Mouse (Mus musculus): ENCODE data around the gene Sidt2.

Sidt2 gene

DNA sequence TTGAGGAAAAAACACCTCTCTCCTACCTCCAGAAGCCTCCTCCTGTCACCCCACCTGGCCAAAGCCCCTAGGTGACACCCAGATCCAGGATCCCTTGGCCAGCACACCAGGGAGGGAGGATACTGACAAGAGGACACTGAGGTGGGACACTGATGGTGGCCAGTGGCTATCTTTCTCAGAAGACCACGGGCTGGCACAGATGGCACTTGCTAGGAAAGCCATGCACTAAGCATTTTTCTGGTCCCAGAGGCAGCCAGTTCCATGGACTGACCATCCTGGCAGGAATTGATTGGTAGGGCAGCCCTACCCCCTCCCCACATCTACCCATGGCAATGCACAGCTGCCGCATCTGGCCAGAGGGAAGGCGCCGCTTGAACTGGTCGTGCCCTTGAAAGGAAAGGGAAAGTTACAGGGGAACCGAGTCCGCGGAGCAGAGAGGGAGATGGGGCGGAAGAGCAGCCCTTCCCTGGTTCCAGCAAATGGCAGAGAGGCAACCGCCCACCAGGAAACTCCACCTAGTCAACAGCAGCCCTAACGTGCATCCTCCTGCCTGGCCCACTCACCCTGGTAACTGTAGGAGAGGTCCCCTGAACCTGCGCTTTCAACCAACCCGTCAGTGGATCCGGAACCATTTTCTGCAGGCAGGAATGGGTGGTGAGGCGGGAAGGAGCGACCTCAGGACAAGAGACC is 8.7 kb downstream of the Sidt2 start:
- DNase-seq: peak in 1 of 2 experiments; percentile 33

DNA sequence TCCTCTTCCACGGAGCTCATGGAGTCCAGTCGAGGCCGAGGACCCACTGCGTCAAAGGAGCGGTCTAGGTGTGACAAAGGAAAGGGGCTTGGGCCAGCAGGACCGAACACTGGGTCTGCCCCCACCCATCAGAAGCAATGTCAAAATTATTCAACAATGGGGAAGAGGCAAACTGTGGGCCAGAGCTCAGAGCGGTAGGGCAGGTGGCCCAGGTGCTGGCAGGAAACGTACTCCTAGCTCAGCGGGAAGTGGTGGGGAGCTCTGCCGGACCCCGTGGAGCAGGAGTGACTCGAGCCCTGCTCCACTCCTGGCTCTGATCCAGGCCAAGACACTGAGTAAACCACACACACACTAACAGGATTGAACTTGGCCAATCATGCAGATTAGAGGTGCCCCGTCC is 9.3 kb downstream of the Sidt2 start:
- DNase-seq: peak in 1 of 2 experiments; percentile 29

DNA sequence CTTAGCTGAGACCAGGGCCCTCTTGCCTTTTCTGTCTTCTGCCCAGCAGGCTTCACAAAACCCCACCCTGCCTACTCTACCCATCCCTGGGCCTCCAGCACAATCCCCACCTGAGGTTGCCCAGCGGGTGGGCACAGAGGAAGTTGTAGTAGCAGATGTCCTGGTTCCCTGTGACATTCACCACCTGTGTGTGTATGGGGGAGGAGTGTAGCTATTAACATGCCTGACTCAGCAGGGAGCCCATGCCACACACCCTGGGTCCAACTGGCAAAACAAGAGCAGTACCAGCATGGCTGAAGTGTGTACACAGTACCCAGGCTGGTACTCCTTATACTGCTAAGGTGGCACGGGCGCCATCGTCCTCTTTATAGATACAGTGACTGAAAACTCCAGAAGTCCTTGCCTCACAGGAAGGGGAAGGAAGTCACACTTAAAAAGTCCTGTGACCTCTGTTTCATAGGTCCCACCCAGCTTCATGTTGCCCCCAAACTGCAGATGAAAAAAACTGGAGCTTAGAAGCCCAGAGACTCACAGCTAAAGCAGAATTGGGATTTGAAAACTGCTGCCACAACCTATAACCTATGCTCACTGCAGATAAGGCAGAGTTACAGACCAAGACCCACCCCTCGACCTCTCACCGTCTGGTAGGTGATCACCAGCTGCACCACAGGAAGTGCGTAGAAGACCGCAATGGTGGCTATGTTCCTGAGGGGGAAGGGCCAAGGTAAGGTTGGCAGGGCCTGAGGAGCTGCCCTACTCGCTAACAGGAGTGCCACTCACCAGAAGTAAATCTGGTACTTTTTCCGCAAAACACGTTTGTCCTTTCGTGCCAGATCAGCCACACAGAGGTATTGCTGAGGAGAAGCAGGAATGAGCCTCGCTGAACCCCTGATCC is 10.3 kb downstream of the Sidt2 start:
- peak in 1 of 2 experiments; percentile 34 for DNase-seq

DNA sequence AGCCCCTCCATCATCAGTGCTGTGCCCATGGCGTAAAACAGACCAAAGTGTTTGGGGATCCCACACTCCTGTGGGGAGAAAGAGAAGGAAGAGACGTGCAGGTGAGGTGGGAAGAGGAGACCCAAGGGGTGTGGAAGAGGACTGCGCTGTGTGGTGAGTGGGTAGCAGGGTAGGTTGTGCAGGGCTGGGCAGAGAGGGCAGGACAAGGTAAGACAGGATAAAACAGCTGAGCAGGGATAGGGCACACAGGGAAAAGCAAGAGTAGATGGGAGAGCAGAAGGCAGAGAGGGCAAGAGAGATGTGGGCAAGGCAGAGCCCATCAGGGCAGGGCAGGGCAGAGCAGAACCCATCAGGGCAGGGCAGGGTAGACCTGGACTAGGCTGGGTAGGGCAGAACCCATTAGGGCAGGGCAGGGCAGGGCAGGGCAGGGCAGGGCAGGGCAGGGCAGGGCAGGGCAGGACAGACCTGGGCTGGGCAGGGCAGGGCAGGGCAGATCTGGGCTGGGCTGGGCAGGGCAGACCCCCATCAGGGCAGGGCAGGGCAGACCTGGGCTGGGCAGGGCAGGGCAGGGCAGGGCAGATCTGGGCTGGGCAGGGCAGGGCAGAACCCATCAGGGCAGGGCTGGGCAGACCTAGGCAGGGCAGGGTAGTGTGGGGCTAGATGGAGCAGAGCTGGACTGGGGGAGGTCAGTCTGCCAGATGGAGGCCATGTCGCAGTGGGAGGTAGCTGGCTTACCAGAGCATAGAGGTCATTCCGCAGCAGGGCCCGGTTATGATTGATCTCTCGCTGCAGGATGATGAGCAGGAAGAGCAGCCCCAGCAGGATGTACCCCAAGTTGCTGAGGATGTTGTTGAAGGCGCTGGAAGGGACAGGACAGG is 11.2 kb downstream of the Sidt2 start:
- DNase-seq: peak in 1 of 2 experiments; percentile 34

DNA sequence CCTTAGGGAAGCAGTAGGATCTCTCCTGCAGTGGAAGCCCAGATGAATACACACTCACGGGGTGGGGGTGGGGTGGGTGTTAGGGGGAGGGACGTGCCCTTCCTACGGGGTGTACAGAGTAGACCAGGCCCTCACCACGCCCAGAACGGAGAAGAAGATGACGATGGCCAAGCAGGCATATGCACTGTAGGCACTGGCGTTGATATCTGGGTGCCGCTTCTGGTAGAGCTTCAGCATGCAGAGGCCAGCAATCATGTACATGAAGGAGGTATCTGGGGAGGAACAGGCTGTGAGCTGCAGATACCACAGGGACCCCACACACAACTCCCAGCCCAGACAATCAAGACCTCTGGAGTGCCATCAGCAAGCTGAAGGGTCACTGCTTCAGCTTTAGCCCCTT is 12.1 kb downstream of the Sidt2 start:
- peak in 1 of 2 experiments; percentile 35 for DNase-seq

DNA sequence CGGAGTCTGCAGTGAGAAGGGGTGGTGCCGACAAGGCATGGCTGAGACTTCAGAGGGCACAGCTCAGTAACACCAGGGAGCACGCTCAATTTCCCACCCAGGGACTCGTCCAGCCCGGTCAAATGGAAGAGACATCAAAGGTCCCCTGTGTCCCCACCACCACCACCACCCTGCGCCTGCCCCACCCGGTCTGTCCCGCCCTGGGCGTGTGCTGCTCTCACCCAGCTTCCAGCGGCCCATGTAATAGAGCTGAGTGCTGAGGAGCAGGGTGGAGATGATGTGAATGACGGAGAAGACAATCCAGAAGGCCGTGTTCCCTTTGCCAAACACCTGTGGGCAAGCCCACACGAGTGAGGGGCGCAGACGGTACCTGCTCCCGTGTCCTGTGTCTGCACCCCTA is 12.6 kb downstream of the Sidt2 start:
- DNase-seq: peak in 1 of 2 experiments; percentile 33

DNA sequence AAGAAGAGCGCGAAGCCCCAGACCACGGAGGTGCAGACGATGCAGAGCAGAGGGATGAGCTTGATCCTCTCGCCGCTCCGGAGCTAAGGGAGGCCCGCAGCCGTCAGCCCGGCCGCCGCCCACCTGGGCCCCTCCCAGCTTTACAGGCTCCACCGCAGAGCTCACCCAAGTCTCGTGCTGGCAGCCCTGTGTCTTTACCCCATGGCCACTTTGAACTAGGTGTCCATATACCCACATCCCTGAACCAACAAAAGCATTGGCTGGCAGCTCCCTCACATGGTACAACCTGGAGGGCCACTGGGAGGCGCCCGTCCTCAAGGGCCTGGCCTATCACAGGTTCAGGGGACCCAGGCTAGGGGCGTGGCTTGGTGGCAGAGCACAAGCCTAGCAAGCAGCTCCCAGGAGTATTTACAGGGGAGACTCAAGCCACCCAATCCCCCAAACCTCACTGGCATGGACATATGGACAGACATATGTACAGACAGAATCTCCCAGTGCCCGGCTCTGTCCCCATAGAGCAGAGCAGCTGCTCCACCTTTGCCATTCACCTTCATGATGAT is 13.6 kb downstream of the Sidt2 start:
- peak; percentile 34 to 55 for DNase-seq

DNA sequence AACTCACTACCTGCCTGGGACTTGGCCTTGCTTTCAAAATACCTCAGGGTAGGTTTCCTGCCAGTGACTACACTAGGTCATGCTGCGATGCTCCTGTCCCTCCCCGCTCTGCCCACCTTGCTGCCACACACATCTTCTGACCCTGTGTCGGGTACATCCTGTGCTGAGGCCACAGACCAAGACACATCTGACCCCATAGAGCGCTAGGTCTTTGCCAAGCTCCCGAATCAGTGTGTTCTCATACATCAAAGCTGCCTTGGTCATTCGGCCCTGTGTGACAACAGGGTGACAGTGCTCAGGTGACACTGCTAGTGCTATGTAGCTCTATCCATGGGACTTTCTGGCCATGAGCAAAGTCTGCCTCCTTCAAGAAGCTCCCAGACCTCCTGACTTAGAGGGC is 15.3 kb downstream of the Sidt2 start:
- DNase-seq: peak in 1 of 2 experiments; percentile 23

DNA sequence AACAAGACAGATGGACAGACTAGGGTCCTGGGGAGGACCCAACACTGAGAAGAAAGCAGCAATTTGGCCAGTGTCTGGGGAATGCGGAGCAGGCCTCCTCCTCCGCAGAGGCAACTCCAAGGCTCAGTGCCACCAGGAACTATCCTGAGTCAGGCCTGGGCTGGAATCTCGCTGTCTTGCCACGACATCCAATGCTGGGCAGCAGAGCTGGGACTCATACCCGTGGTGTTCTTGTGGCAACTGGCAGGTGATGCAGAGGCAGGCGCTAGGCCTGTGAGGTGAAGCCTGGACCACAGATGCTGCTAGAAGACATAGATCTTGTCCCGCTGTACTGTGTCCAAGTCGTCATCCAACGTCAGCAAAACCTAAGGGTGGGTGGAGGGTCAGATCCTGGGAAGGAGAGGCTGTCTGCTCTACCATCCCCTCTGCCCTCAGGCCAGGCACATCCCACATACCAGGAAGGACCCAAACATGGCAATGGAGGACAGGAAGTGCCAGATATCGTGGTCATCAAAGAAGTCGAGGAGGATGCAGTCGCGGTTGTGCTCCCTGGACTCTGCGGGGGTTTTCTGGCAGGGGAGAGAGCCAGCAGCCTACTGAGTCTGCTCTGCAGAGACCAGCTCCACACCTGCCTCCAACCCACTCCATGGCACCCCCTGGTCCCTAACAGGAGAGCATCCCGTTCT is 16.0 kb downstream of the Sidt2 start:
- DNase-seq: peak in 1 of 2 experiments; percentile 37

DNA sequence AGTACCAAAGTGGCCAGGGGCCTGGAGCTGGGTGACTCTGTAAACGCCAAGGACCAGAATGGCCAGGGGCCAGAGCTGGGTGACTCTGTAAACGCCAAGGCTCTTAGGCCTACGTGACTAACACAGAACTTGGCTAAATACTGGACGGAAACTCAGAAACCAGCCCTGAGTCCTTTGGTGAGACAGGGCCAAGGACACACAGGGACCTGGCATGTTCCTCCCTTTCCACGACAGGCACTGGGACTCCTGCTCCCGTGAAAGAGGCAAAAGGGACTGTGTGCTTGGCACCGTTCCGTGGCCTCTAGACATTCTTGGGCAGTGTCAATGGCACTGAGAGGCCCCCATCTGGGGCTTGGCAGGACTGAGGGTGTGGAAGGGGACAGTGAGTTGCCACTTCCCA is 17.0 kb downstream of the Sidt2 start:
- DNase-seq: peak; percentile 23 to 69

DNA sequence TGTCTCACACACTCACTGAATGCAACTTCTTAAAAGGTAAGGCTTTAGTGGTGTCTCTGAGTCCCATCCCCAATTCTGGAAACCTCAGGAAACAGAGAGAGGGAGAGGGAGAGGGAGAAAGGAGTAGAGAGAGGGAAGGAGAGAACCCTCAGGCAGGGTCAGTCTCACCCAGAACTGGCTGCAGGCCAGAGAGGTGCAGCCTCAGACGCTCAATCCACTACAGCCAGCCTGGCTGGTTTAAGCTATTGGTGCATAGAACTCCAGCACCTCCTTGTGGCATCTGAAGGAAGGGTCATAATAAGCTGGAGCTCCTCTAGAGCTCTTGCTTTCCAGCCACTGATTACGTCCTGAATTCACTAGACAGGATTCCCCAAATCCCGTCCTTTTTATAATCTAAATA is 18.2 kb downstream of the Sidt2 start:
- peak; percentile 87 to 90 for DNase-seq

DNA sequence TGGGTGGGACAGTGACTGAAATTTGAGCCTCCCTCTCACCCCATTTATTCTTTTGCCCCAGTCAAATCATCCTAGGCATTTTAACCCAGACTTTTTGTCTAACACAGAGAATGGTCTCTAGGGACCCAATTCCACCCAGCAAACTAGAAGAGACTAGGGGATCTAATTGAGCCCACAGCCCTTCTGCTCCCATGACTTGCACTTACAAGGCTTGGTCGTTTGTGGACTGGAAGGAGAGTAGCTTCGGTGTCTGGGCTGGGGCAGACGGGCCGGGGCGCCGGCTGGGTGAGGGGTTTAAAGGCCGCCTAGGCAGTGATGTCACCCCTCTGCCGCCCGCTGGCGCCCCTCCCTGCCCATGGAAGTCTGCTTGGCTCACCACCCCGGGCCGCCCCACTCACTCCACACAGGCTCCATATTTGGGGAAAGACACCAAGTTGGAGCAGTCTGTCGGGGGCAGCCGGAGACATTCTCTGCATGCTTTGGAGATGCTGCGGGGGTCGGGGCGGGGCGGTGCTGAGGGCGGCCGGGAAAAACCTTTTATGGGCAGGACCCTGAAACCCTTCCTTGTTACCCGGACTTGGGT is 19.3 kb downstream of the Sidt2 start, which contains the start of gene Tagln:
Gene Tagln (minus strand): TSS at position 431 of the 583 bp plus-strand sequence.
- peak; percentile 40 to 67 for DNase-seq

DNA sequence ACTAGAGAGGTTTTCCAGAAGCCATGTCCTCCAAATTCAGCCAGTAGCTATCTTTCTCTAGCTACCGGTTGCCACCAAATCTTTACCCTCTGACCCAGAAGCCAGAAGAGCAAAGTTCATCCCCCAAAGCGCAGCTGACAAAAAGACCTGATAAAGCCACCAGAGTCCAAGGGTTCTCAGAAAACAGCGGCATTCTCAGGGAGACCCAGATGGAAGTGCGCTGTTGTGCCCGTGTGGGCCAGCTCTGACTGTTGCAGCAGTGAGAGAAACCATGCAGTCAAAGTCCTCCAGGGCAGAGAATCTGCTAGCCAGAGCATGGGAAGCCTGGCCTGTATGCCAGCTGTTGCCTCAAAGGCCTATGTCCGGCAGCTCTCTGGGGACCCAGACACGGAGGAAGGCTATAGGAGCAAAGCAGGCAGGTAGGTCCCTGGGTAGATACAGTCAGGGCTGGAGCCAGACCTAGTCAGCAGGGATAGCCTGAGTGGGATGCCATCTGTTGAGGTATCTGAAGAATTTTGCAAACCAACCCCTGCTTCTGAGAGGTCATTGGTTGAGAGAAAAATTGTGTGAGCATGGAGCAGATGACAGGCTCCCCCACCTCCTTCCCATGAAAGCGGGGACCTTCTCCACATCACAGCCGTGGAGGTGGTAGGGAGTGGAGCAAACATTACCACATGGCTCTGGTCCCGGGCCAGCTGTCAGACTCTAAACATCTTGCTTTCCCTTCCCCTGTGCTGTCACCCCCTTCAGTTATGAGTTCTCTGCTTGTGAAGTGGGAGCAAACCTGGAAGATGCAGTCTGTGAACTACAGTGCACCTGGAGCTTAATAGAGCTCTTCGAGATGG is 22.3 kb downstream of the Sidt2 start:
- peak; percentile 29 to 48 for DNase-seq

DNA sequence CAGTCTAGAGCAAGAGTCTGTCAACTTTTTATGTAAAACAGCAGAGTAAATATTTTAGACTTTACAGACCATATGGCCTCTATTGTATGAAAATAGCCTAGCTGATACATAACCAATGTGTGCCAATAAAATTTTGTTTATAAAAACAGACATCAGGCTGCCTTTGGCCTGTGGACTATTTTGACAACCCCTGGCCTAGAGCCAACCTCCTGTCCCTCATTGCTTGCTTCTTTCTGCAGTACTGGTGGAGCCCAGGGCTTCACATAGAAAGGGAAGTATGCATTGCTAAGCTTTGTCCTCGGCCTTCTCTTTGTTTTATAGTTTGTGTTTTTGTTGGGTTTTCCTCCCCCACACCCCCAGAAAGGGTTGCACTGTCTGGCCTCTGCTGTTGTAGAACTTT is 23.1 kb downstream of the Sidt2 start:
- peak; percentile 50 to 55 for DNase-seq

DNA sequence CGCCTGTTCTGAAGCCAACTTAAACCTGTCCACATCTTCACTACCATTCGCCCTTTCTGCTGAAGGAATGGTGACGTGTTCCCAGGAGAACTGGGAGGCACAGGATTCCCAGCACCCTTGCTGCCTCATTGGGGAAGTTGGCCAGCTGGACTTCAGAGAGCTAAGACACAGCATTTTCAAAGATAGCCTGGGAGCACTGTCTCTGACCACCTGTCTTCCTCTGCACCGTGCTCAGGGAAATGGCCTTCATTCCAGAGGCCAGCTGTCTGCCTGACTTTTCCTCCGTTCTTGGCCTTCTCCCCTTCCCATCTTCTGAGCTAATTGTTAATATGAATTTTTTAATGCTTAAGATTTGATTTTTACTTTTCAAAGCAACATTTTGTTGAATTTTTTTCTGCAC is 25.8 kb downstream of the Sidt2 start:
- DNase-seq: peak in 1 of 2 experiments; percentile 21

DNA sequence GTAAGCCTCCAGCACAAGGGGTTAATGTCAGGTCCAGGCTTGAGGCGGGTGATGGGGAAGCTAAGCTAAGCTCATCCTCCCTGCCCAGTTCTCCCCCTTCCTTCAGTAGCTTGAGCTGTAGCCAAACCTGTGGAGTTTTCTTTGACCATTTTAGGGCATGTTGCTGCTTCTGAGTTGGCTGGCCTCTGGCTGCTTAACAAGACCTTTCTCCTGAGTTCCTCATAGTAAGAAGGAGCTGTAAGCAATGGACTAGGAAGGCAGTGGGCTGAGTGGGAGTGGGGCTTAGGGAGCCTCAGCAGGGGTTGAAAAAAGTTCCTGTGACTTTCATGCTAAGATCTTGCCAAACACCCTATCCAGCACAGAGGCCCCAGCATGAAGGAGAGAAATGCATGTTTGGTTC is 35.2 kb downstream of the Sidt2 start:
- DNase-seq: peak in 1 of 2 experiments; percentile 36

DNA sequence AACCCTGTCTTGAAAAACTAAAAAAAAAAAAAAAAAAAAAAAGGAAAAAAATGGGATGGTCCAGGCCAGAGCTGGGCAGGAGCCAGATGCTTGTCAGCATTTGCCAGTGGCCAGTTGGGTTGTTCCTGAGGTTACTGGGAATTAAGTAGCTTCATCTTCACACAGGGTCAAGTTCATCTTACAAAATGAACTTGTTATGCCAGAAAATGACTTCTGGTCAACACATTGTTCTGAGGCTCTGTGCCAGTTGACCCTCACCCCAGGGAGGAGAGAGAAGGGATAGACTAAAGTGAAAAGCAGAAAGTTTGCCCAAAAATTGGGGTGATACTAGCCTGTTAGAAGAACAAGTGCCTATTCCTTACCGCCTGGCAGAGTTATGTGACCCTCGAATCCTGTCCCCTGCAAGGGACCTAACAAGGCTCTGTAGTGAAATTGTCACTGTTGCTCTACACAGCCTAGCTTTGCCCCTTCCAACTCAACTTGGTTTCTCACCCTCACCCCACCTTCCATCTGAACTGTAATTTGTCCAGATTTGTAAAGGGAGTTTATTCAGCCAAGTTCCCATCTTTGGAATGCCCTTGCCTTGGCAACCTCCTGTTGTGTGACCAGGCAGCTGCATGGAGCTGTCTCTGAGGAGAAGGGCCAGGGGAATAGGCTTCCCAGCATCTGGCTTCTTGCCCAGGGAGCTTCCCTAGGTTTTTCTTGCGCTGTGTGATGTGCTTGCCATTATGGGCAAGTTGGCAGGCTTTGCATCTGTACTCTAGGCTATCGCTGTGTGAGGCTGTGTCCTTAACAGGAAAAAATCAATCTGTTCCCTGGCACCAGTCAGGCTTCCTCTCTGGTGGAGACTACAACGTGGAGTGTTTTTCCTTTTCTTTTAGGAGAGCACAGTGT is 37.8 kb downstream of the Sidt2 start:
- DNase-seq: peak; percentile 79 to 87

DNA sequence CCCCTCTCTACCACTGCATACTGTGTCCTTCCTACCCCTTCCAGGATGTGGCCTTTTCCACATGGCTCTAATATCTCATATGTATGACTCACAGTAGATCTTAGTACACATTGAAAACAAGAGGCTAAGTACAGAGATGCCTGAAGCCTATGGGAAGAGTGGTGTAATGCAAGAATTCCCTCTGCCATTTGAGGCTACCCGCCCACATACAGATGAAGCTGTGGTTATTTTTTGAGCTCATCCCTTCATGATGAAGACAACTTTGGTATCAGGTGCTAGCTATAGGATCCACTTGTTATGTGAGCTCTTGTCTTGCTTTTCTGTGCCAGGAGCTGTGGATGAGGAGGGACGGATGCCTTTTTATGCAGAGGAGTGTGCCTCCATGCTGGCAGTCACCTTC is 39.4 kb downstream of the Sidt2 start:
- DNase-seq: no peak

DNA sequence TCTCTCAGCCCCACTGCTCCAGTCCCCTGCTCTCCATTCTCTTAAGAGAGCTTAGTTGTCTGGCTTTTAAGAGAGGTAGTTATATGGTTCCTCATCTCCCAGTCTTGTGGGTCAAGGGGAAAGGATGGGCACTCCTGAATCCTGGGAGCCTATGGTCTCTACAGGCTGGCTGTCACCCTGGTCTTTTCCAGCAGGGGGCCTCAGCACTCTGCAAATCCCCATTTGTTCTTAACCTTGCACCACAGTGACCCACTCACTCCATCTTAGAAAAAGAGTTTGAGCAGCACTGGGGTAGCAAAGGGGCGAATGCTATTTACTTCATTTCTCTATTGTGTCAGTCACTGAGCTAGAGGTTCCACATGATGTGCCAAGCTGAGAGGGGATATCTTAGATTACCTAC is 43.4 kb downstream of the Sidt2 start:
- peak; percentile 65 to 80 for DNase-seq
